Mouse (Mus musculus): ENCODE results near the gene Acadvl. TPM values are rescaled to one million over a fixed set of nuclear protein-coding genes. Genes with fewer than 3 reads are reported as not detected.

Gene Acadvl
- polyA plus RNA-seq, 1 experiment from 2014 or later, result 178 TPM

DNA sequence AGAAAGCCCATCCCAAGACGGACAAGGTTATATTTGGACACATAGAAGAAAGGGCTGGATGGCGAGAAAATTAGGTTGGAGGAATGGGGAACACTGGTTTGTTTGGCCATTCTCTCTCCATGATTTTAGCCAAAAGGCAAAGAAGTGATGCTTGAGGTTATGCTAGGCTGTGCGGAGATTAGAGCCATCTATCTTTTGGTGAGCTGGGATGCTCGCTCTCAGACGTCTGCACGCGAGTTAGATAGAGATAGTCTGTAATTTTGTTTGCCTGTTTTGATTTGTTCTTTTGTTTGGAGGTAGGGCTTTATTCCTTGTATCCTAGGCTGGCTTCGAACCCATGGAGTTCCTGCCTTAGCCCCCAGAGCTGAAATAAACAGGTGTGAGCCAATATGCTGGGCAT, 14.1 kb downstream of the Acadvl start:
- peak overlapping the region; percentile 78 for H3K9ac ChIP-seq (ENCODE audit: low read depth, low read length)
- no peaks in the 10 kb centered on the region for H3K9me3 ChIP-seq (replicated peaks; ENCODE audit: low read length)
- peak overlapping the region; percentile 70 for H3K4me3 ChIP-seq (replicated peaks; ENCODE audit: low read depth, low read length)
- no peak for TF ChIP-seq CTCF (IDR thresholded peaks at IDR 0.05; ENCODE audit: low read depth)
- H3K27ac ChIP-seq, result peak overlapping the region; percentile 89
- ATAC-seq (replicated peaks; ENCODE audit: low FRiP score, low read depth) (no peak), DNase-seq (ENCODE audit: low spot score) (no peak)
- peaks cover 20% of the 10 kb centered on the region; the same call in 1 of the 2 replicates for H3K4me1 ChIP-seq (replicated peaks; ENCODE audit: insufficient read depth, low read length)
- WGBS, result 11% methylated on average over 8 of the region's 8 CpGs
- peaks cover 27% of the 10 kb centered on the region for H3K36me3 ChIP-seq (ENCODE audit: insufficient read depth, low read length)
- no peaks in the 10 kb centered on the region for H3K27me3 ChIP-seq (ENCODE audit: insufficient read depth, low read length)
- H3K4me2 ChIP-seq (ENCODE audit: low read length), result peak overlapping the region; percentile 78

GRCm38 (mm10) chr11:70000396-70000898, 14.8 kb downstream of the Acadvl start, which contains the start of gene Dvl2:
TSS of gene Dvl2 (plus strand) at chr11:70000595.
- Histone ChIP-seq H3K27me3 (ENCODE audit: insufficient read depth, low read length) (no peaks in the 10 kb centered on the region), H3K9me3 (replicated peaks; ENCODE audit: low read length) (no peaks in the 10 kb centered on the region), H3K36me3 (ENCODE audit: insufficient read depth, low read length) (peaks cover 22% of the 10 kb centered on the region), H3K4me1 (replicated peaks; ENCODE audit: insufficient read depth, low read length) (peaks cover 20% of the 10 kb centered on the region; the same call in 1 of the 2 replicates), H3K9ac (ENCODE audit: low read depth, low read length) (peak within 1 kb of the TSS; percentile 78), H3K4me3 (replicated peaks; ENCODE audit: low read depth, low read length) (peak within 1 kb of the TSS; percentile 70), H3K27ac (peak within 1 kb of the TSS; percentile 89), H3K4me2 (ENCODE audit: low read length) (peak within 1 kb of the TSS; percentile 78)
- no peak for TF ChIP-seq CTCF (IDR thresholded peaks at IDR 0.05; ENCODE audit: low read depth)
- under 1% methylated on average over 48 of the region's 48 CpGs for WGBS
- peak; percentile 99 for DNase-seq (ENCODE audit: low spot score)
- ATAC-seq (replicated peaks; ENCODE audit: low FRiP score, low read depth), result peak; percentile 47

- ATAC-seq (replicated peaks; ENCODE audit: low FRiP score, low read depth) (no peak), DNase-seq (ENCODE audit: low spot score) (no peak)
- WGBS, result 58% methylated on average over 8 of the region's 8 CpGs
- H3K4me2 ChIP-seq (ENCODE audit: low read length), result no peak overlapping the region
- TF ChIP-seq CTCF (IDR thresholded peaks at IDR 0.05; ENCODE audit: low read depth), result no peak
- H3K9ac ChIP-seq (ENCODE audit: low read depth, low read length), result no peak overlapping the region
- no peaks in the 10 kb centered on the region for H3K27me3 ChIP-seq (ENCODE audit: insufficient read depth, low read length)
- peaks cover 18% of the 10 kb centered on the region for H3K36me3 ChIP-seq (ENCODE audit: insufficient read depth, low read length)
- no peak overlapping the region for H3K4me3 ChIP-seq (replicated peaks; ENCODE audit: low read depth, low read length)
- peaks cover 20% of the 10 kb centered on the region for H3K4me1 ChIP-seq (replicated peaks; ENCODE audit: insufficient read depth, low read length)
- H3K9me3 ChIP-seq (replicated peaks; ENCODE audit: low read length), result no peaks in the 10 kb centered on the region
- peak overlapping the region; percentile 89; the same call in 1 of the 2 replicates for H3K27ac ChIP-seq
These were observed 15.5 kb downstream of the Acadvl start for GRCm38 (mm10) chr11:69999666-70000065.

- 90% methylated on average over 27 of the region's 27 CpGs for WGBS
- ATAC-seq (replicated peaks; ENCODE audit: low FRiP score, low read depth), result no peak
- no peak for DNase-seq (ENCODE audit: low spot score)
- Histone ChIP-seq H3K4me3 (replicated peaks; ENCODE audit: low read depth, low read length) (no peak overlapping the region), H3K4me1 (replicated peaks; ENCODE audit: insufficient read depth, low read length) (peaks cover 20% of the 10 kb centered on the region), H3K9ac (ENCODE audit: low read depth, low read length) (no peak overlapping the region), H3K4me2 (ENCODE audit: low read length) (no peak overlapping the region), H3K27ac (no peak overlapping the region), H3K9me3 (replicated peaks; ENCODE audit: low read length) (no peaks in the 10 kb centered on the region), H3K36me3 (ENCODE audit: insufficient read depth, low read length) (peaks cover 26% of the 10 kb centered on the region), H3K27me3 (ENCODE audit: insufficient read depth, low read length) (no peaks in the 10 kb centered on the region)
- TF ChIP-seq CTCF (IDR thresholded peaks at IDR 0.05; ENCODE audit: low read depth), result peak; percentile 39; the same call in 1 of the 2 replicates
These were observed 16.4 kb downstream of the Acadvl start for GRCm38 (mm10) chr11:69998567-69999491.

DNA sequence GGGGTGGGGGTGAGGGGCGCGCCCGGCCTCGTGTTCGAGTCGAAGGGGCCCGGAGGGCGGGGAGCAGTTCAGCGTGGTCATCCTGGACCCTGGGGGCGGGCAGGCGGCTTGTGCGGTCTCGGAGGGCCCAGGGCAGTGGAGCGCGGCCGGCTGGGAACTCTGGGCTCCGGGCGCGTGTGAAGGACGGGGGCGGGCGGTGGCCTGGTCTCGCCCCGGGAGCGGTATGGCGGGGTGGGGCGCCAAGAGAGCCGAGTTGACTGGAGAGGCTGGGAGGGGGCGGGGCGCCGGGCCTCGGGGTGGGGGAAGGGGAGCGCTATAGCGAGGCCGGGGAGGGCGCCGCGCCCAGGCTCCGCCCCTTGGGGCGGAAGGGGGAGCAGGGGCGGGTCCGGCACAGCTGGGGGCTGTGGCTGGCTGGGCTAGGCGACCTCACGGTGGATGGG, 18.1 kb downstream of the Acadvl start:
- TF ChIP-seq CTCF (IDR thresholded peaks at IDR 0.05; ENCODE audit: low read depth), result no peak
- Histone ChIP-seq H3K4me1 (replicated peaks; ENCODE audit: insufficient read depth, low read length) (peaks cover 16% of the 10 kb centered on the region), H3K36me3 (ENCODE audit: insufficient read depth, low read length) (peaks cover 30% of the 10 kb centered on the region), H3K4me2 (ENCODE audit: low read length) (peak overlapping the region; percentile 60), H3K9me3 (replicated peaks; ENCODE audit: low read length) (no peaks in the 10 kb centered on the region), H3K27ac (peak overlapping the region; percentile 98), H3K9ac (ENCODE audit: low read depth, low read length) (peak overlapping the region; percentile 85), H3K4me3 (replicated peaks; ENCODE audit: low read depth, low read length) (peak overlapping the region; percentile 92), H3K27me3 (ENCODE audit: insufficient read depth, low read length) (no peaks in the 10 kb centered on the region)
- ATAC-seq (replicated peaks; ENCODE audit: low FRiP score, low read depth) (peak; percentile 73), DNase-seq (ENCODE audit: low spot score) (peak; percentile 92)
- WGBS, result 1% methylated on average over 32 of the region's 44 CpGs

All from kidney, postnatal 0 days (tissue).